Mouse (Mus musculus): Measurements from ENCODE around the gene Pwwp2b. TPM values are rescaled to one million over a fixed set of nuclear protein-coding genes. Genes with fewer than 3 reads are reported as not detected.

Pwwp2b gene
- 2.1 and 3.2 TPM in 2 replicates for polyA plus RNA-seq (2012; rRNA removed)

DNA sequence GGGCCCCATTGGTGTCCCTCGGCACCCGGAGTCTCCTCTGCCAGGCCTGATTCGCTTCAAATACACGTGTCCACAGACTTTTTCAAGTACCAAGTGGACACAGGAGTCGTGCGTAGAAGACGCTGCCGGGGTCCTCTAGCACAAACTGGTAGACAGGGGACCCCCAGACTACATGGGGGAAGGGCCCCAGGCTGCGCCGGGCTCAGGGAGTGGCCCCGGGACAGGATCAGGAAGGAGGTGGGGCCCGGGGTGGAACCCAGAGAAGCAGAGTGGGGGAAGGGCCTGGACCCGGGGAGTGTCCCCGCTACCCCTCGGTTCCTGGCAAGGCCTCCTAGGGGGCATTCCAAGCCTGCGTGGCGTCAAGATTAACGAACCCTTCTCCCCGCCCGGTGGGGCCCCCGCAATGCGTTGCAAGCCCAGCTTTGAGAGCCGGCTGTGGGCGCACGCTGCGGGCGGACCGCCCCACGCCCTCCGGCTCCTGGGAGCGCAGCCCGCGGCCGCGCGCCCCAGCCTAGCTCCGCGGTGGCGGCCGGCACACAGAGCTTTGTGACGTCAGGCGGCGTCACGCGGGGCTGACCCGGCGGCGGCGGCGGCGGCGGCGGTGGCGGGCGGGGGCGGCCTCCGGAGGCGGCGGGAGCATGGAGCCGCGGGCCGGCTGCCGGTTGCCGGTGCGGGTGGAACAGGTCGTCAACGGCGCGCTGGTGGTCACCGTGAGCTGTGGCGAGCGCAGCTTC lies at the start of gene Pwwp2b:
Gene Pwwp2b (plus strand): TSS at position 602 of the 734 bp plus-strand sequence.

DNA sequence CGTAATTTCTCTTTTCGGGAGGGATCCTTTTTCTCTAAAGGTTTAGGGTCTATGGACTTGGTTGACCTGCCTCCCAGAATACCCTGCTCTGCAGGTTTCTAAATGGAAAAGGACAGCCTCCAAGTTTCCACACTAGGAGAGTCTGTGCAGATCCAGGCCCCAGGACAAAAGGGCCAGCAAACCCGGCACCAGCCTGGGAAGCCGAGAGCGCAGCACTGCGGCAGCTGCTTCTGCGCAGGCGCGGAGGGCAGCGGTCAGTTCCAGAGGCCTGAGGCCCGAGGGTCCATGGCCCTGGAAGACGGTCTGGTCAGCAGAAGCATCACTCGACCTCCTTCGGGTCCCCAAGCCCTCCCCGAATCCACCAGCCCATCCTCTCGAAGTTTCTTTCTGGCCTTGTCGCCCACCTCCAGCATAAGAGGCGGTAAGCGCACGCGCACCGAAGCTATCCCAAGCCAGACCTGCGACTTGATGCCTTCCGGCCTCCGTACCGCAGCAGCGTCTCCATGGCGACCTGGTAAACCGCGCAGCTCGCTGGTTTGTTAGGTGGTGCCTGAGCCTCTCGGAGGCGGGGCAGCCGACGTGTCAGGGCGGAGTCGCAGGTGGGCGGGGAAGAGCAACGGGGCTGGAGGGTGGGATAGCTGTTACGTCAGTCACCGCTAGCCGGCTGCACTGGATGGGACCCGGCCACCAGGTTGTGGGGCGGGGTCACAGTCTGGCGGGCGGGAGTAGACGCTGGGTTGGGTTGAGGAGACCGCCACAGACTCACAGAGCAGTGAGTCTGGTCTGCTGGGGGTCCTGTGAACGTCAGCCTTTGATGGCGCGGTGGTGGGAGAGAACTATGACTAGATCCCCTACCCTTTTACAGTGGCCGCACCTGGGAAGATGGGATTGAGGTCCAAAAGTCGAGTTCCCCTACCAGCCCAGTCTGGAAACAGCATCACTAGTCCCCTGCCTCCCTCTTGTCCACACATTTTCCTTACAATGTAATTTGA lies 35.2 kb upstream of the Pwwp2b start, which contains the start of the genes Lrrc27 and Stk32c:
Gene Lrrc27 (plus strand): TSS at position 235 of the 992 bp plus-strand sequence.
Gene Stk32c (minus strand): TSS at position 554 of the 992 bp plus-strand sequence.

Other genes starting within 250 kb of the Pwwp2b start
- gene Dpysl4, start 162.5 kb upstream of the Pwwp2b start, polyA plus RNA-seq (2012; rRNA removed) = 119 and 129 TPM in 2 replicates
- 5.1 and 6.8 TPM in 2 replicates for gene Lrrc27, start 35.5 kb upstream of the Pwwp2b start, polyA plus RNA-seq (2012; rRNA removed)
- gene Stk32c, start 35.2 kb upstream of the Pwwp2b start, polyA plus RNA-seq (2012; rRNA removed) = 5.9 and 6.3 TPM in 2 replicates
- 11.4 and 16.0 TPM in 2 replicates for gene Inpp5a, start 140.6 kb downstream of the Pwwp2b start, polyA plus RNA-seq (2012; rRNA removed)

All from central nervous system, embryonic 11.5 days (tissue).